Mouse (Mus musculus) MEL (cell line): Measurements from ENCODE around the gene Tiprl. TPM values are rescaled to one million over a fixed set of nuclear protein-coding genes. Genes with fewer than 3 reads are reported as not detected.

Experiments
- DNase-seq: peaks from one replicate; pipeline ENCODE4 v3.0.0; 2011; ENCODE audit warnings: low read depth, low spot score
- H3K27ac ChIP-seq: 2 replicates; pipeline ENCODE4 v1.5.1; 2012; ENCODE audit warnings: low read depth, mild to moderate bottlenecking, control low read depth, low read length, moderate library complexity; ENCODE audit not compliant: control insufficient read depth
- H3K27me3 ChIP-seq, 2 experiments: fragments of 150-350 bp in 1 of 2; sonication (generic) in 1 of 2; 2 replicates each; pipeline ENCODE4 v1.6.1; 2012; ENCODE audit warnings: low read length in 2 of 2, mild to moderate bottlenecking in 2 of 2, improper control_type of control experiment in 1 of 2, moderate library complexity in 1 of 2; ENCODE audit not compliant: insufficient read depth in 2 of 2, control insufficient read depth in 1 of 2
- H3K36me3 ChIP-seq, 2 experiments: 2 replicates each; pipeline ENCODE4 v1.6.1; 2012 to 2014; ENCODE audit warnings: low read length in 2 of 2, improper control_type of control experiment in 1 of 2, inconsistent platforms in 1 of 2, mild to moderate bottlenecking in 1 of 2; ENCODE audit not compliant: insufficient read depth in 2 of 2, control insufficient read depth in 1 of 2
- H3K4me1 ChIP-seq, 2 experiments: fragments of 150-350 bp in 1 of 2; sonication (generic) in 1 of 2; 2 replicates each; pipeline ENCODE4 v1.6.1; 2012; ENCODE audit warnings: low read length in 2 of 2, improper control_type of control experiment in 1 of 2, mild to moderate bottlenecking in 1 of 2; ENCODE audit not compliant: insufficient read depth in 2 of 2, control insufficient read depth in 1 of 2
- H3K4me3 ChIP-seq, 2 experiments: fragments of 150-350 bp in 1 of 2; sonication (generic) in 1 of 2; 2 replicates each; pipeline ENCODE4 v1.5.1; 2012; ENCODE audit warnings: low read depth in 2 of 2, low read length in 2 of 2, mild to moderate bottlenecking in 2 of 2, moderate library complexity in 2 of 2, control low read depth in 1 of 2, improper control_type of control experiment in 1 of 2; ENCODE audit not compliant: control insufficient read depth in 1 of 2, insufficient read depth in 1 of 2
- H3K79me2 ChIP-seq: 2 replicates; pipeline ENCODE4 v1.6.1; 2012; ENCODE audit warnings: mild to moderate bottlenecking, low read length, moderate library complexity; ENCODE audit not compliant: control insufficient read depth, poor library complexity, insufficient read depth
- H3K9ac ChIP-seq: 2 replicates; pipeline ENCODE4 v1.6.1; 2012; ENCODE audit warnings: low read depth, mild to moderate bottlenecking, control low read depth, low read length, moderate library complexity; ENCODE audit not compliant: control insufficient read depth, poor library complexity, severe bottlenecking
- H3K9me3 ChIP-seq: fragments of 150-350 bp; sonication (generic); replicated peaks from 2 replicates; pipeline ENCODE4 v1.6.1; 2012; ENCODE audit warnings: mild to moderate bottlenecking, low read length, improper control_type of control experiment, moderate library complexity; ENCODE audit not compliant: insufficient read depth
- BHLHE40 ChIP-seq: IDR thresholded peaks from 2 replicates; pipeline ENCODE4 v1.6.1; 2012; ENCODE audit warnings: low read depth, mild to moderate bottlenecking, inconsistent platforms, low read length, improper control_type of control experiment, borderline replicate concordance
- CHD2 ChIP-seq: IDR thresholded peaks from 2 replicates; pipeline ENCODE4 v1.6.1; 2011; ENCODE audit warnings: low read length, improper control_type of control experiment
- E2F4 ChIP-seq: IDR thresholded peaks from 2 replicates; pipeline ENCODE4 v1.6.1; 2011; ENCODE audit warnings: low read depth, low read length, improper control_type of control experiment, borderline replicate concordance
- ELF1 ChIP-seq: IDR thresholded peaks from 2 replicates; pipeline ENCODE4 v1.6.1; 2014; ENCODE audit warnings: low read depth, mild to moderate bottlenecking, inconsistent platforms, low read length, improper control_type of control experiment, moderate library complexity
- EP300 ChIP-seq, 2 experiments: IDR thresholded peaks; 2 replicates each; pipeline ENCODE4 v1.6.1; 2011; ENCODE audit warnings: improper control_type of control experiment in 2 of 2, low read length in 2 of 2, low read depth in 1 of 2, mild to moderate bottlenecking in 1 of 2
- ETS1 ChIP-seq: IDR thresholded peaks from 2 replicates; pipeline ENCODE4 v1.6.1; 2012; ENCODE audit warnings: low read depth, mild to moderate bottlenecking, inconsistent platforms, low read length, improper control_type of control experiment, moderate library complexity
- GABPA ChIP-seq: IDR thresholded peaks from 2 replicates; pipeline ENCODE4 v1.6.1; 2012; ENCODE audit warnings: low read depth, mild to moderate bottlenecking, inconsistent platforms, low read length, improper control_type of control experiment, moderate library complexity
- GATA1 ChIP-seq: IDR thresholded peaks from 2 replicates; pipeline ENCODE4 v1.6.1; 2011; ENCODE audit warnings: low read depth, low read length, improper control_type of control experiment
- HCFC1 ChIP-seq: IDR thresholded peaks from 2 replicates; pipeline ENCODE4 v1.6.1; 2012; ENCODE audit warnings: low read depth, mild to moderate bottlenecking, inconsistent platforms, low read length, improper control_type of control experiment, moderate library complexity
- KAT2A ChIP-seq: conservative IDR thresholded peaks from 2 replicates; pipeline ENCODE4 v1.6.1; 2012; ENCODE audit warnings: low read depth, low read length, improper control_type of control experiment, inconsistent platforms
- MAFK ChIP-seq: IDR thresholded peaks from 2 replicates; pipeline ENCODE4 v1.6.1; 2011; ENCODE audit warnings: low read depth, mild to moderate bottlenecking, low read length, improper control_type of control experiment, borderline replicate concordance
- MAX ChIP-seq: IDR thresholded peaks from 2 replicates; pipeline ENCODE4 v1.6.1; 2011; ENCODE audit warnings: low read length, improper control_type of control experiment
- MEF2A ChIP-seq: IDR thresholded peaks from 2 replicates; pipeline ENCODE4 v1.6.1; 2014; ENCODE audit warnings: low read depth, mild to moderate bottlenecking, inconsistent platforms, low read length, improper control_type of control experiment; ENCODE audit not compliant: poor library complexity, insufficient replicate concordance, severe bottlenecking; ENCODE audit errors: extremely low read depth
- MXI1 ChIP-seq: IDR thresholded peaks from 2 replicates; pipeline ENCODE4 v1.6.1; 2011; ENCODE audit warnings: mild to moderate bottlenecking, low read depth, low read length, improper control_type of control experiment
- MYB ChIP-seq: IDR thresholded peaks from 2 replicates; pipeline ENCODE4 v1.6.1; 2011; ENCODE audit warnings: mild to moderate bottlenecking, low read depth, low read length, improper control_type of control experiment
- MYC ChIP-seq: IDR thresholded peaks from 2 replicates; pipeline ENCODE4 v1.6.1; 2011; ENCODE audit warnings: low read depth, mild to moderate bottlenecking, low read length, improper control_type of control experiment, moderate library complexity
- NRF1 ChIP-seq: IDR thresholded peaks from 2 replicates; pipeline ENCODE4 v1.6.1; 2014; ENCODE audit warnings: low read depth, mild to moderate bottlenecking, inconsistent platforms, low read length, improper control_type of control experiment, moderate library complexity; ENCODE audit not compliant: poor library complexity, insufficient read depth, severe bottlenecking
- POLR2A ChIP-seq, 2 experiments: IDR thresholded peaks; 2 replicates each; pipeline ENCODE4 v1.6.1; 2011 to 2012; ENCODE audit warnings: low read length in 2 of 2, mild to moderate bottlenecking in 2 of 2, control low read depth in 1 of 2, improper control_type of control experiment in 1 of 2, low read depth in 1 of 2, moderate library complexity in 1 of 2; ENCODE audit not compliant: control insufficient read depth in 1 of 2, insufficient read depth in 1 of 2, poor library complexity in 1 of 2
- POLR2AphosphoS2 ChIP-seq: IDR thresholded peaks from 2 replicates; pipeline ENCODE4 v1.6.1; 2011; ENCODE audit warnings: low read length, improper control_type of control experiment
- POLR2AphosphoS5 ChIP-seq: IDR thresholded peaks from 2 replicates; pipeline ENCODE4 v1.6.1; 2012; ENCODE audit warnings: low read depth, borderline replicate concordance, mild to moderate bottlenecking, inconsistent platforms, low read length, moderate library complexity, mixed read lengths
- RAD21 ChIP-seq: IDR thresholded peaks from 2 replicates; pipeline ENCODE4 v1.6.1; 2011; ENCODE audit warnings: mild to moderate bottlenecking, low read depth, low read length, improper control_type of control experiment
- RCOR1 ChIP-seq: IDR thresholded peaks from 2 replicates; pipeline ENCODE4 v1.6.1; 2012; ENCODE audit warnings: low read depth, mild to moderate bottlenecking, inconsistent platforms, low read length, improper control_type of control experiment
- SIN3A ChIP-seq: IDR thresholded peaks from 2 replicates; pipeline ENCODE4 v1.6.1; 2012; ENCODE audit warnings: low read length, improper control_type of control experiment, inconsistent platforms
- SMC3 ChIP-seq: IDR thresholded peaks from 2 replicates; pipeline ENCODE4 v1.6.1; 2011; ENCODE audit warnings: low read depth, low read length, improper control_type of control experiment
- TAL1 ChIP-seq: IDR thresholded peaks from 2 replicates; pipeline ENCODE4 v1.6.1; 2012; ENCODE audit warnings: mild to moderate bottlenecking, inconsistent platforms, low read length, moderate library complexity, mixed read lengths
- TBP ChIP-seq: IDR thresholded peaks from 2 replicates; pipeline ENCODE4 v1.8.0; 2011; ENCODE audit warnings: low read depth, low read length, improper control_type of control experiment
- TCF12 ChIP-seq: IDR thresholded peaks from 2 replicates; pipeline ENCODE4 v1.6.1; 2014; ENCODE audit warnings: low read depth, mild to moderate bottlenecking, inconsistent platforms, low read length, improper control_type of control experiment, moderate library complexity
- UBTF ChIP-seq: IDR thresholded peaks from 2 replicates; pipeline ENCODE4 v1.6.1; 2012; ENCODE audit warnings: low read depth, mild to moderate bottlenecking, inconsistent platforms, low read length, improper control_type of control experiment, moderate library complexity, borderline replicate concordance; ENCODE audit not compliant: insufficient read depth
- USF1 ChIP-seq: IDR thresholded peaks from 2 replicates; pipeline ENCODE4 v1.6.1; 2014; ENCODE audit warnings: low read depth, mild to moderate bottlenecking, inconsistent platforms, low read length, improper control_type of control experiment, moderate library complexity
- ZC3H11A ChIP-seq: IDR thresholded peaks from 2 replicates; pipeline ENCODE4 v1.6.1; 2012; ENCODE audit warnings: low read depth, mild to moderate bottlenecking, inconsistent platforms, low read length, improper control_type of control experiment
- ZKSCAN1 ChIP-seq: IDR thresholded peaks from 2 replicates; pipeline ENCODE4 v1.6.1; 2012; ENCODE audit warnings: low read depth, mild to moderate bottlenecking, inconsistent platforms, low read length, improper control_type of control experiment, moderate library complexity
- ZNF384 ChIP-seq: IDR thresholded peaks from 2 replicates; pipeline ENCODE4 v1.6.1; 2012; ENCODE audit warnings: low read depth, mild to moderate bottlenecking, inconsistent platforms, low read length, improper control_type of control experiment
- polyA plus RNA-seq, 2 experiments: library from polyadenylated mRNA; stranded (reverse) in 1 of 2; unstranded in 1 of 2; fragments of >175 nt in 1 of 2; fragments of >200 nt in 1 of 2; gene quantifications; 2 replicates each; pipeline versions ENCODE4 v1.2.1 to v1.2.4; 2012; ENCODE audit warnings: low replicate concordance in 2 of 2, low read depth in 1 of 2; ENCODE audit not compliant: insufficient read length in 2 of 2, insufficient read depth in 1 of 2, missing spikeins in 1 of 2
- total RNA-seq: library from RNA; depleted of rRNA; stranded (reverse); fragments of 300-350 nt; gene quantifications from 2 replicates; pipeline ENCODE4 v1.2.3, GENCODE M21; 2012

Gene Tiprl
- total and polyA plus RNA-seq, 3 experiments, result 50.6 to 293 (median 51.4) TPM

DNA sequence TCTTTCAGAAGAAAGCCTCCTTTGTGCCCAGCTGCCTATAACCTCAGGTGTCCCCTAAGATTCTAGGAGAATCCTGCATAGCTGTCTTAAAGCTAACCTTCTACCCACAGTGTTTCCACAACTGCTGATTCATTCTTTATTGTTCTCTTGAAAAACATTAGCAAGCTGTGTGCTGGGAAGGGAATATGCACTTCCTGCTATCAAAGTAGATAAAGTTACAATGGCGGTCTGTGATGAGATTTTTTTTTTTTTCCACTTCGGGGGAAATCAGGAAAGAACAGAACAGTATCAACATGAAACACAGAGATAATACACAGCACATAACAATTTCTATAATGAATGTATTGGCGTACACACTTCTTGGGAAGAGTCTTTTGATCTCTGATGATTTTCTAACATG is 38.9 kb downstream of the Tiprl start:
- H3K9me3 ChIP-seq, result no peaks in the 10 kb centered on the region
- peaks cover 2% of the 10 kb centered on the region; the same call in 1 of the 2 replicates for H3K79me2 ChIP-seq
- peak overlapping the region; percentile 0 to 30; a peak in 2 of 4 replicates for H3K4me3 ChIP-seq
- TF ChIP-seq BHLHE40 (peak; percentile 33; the same call in 1 of the 2 replicates), TBP (no peak), SMC3 (no peak), RAD21 (no peak), USF1 (no peak), E2F4 (no peak), TAL1 (no peak), MAFK (peak; percentile 36; the same call in 1 of the 2 replicates), MXI1 (0 out of 2 replicates have a peak, but pooled peaks have one; percentile 20), TCF12 (0 out of 2 replicates have a peak, but pooled peaks have one; percentile 25), CHD2 (no peak), MYC (0 out of 2 replicates have a peak, but pooled peaks have one; percentile 30), ZC3H11A (no peak; the same call in 1 of the 2 replicates), GATA1 (peak; percentile 56; the same call in 1 of the 2 replicates), HCFC1 (peak; percentile 63), ZNF384 (peak; percentile 94), UBTF (no peak), POLR2AphosphoS5 (no peak), MEF2A (no peak), MAX (no peak), MYB (no peak), ELF1 (peak; percentile 67; the same call in 1 of the 2 replicates), NRF1 (no peak), ZKSCAN1 (no peak; the same call in 1 of the 2 replicates), RCOR1 (peak; percentile 69; the same call in 1 of the 2 replicates), EP300 (IDR thresholded peaks at IDR 0.05; ENCODE audit: low read depth in 1 of 2, low read length in 2 of 2) (peak; percentile 37 to 58; a peak in 3 of 4 replicates), GABPA (no peak), ETS1 (peak; percentile 55; the same call in 1 of the 2 replicates), POLR2AphosphoS2 (no peak), KAT2A (no peak), POLR2A (IDR thresholded peaks at IDR 0.05; ENCODE audit: control insufficient read depth in 1 of 2, insufficient read depth in 1 of 2, low read depth in 1 of 2, low read length in 2 of 2, poor library complexity in 1 of 2) (no peak), SIN3A (peak; percentile 45; the same call in 1 of the 2 replicates)
- H3K36me3 ChIP-seq, result peaks cover 0 to 19% of the 10 kb centered on the region in 2 experiments; a peak in 2 of 4 replicates
- H3K27ac ChIP-seq, result peak overlapping the region; percentile 70
- peak overlapping the region; percentile 49 for H3K9ac ChIP-seq
- no peaks in the 10 kb centered on the region; a peak in 2 of 4 replicates for H3K27me3 ChIP-seq
- DNase-seq, result peak; percentile 64
- peaks cover 11 to 25% of the 10 kb centered on the region in 2 experiments for H3K4me1 ChIP-seq
